Mouse (Mus musculus) cerebellum, postnatal 36 days (tissue): ENCODE data around the gene Trpc7.
A peak's percentile ranks its signal among the peaks of the same experiment; 100 is the strongest.

Experiments
- DNase-seq, 2 experiments: peaks; one replicate each; pipeline ENCODE4 v3.0.0; 2021 to 2022; ENCODE audit warnings: mixed read lengths in 2 of 2

Gene Trpc7

GRCm38 (mm10) chr13:56895893-56896292, at the start of gene Trpc7:
TSS of gene Trpc7 (minus strand) at chr13:56895993.
- DNase-seq: no peak

DNA sequence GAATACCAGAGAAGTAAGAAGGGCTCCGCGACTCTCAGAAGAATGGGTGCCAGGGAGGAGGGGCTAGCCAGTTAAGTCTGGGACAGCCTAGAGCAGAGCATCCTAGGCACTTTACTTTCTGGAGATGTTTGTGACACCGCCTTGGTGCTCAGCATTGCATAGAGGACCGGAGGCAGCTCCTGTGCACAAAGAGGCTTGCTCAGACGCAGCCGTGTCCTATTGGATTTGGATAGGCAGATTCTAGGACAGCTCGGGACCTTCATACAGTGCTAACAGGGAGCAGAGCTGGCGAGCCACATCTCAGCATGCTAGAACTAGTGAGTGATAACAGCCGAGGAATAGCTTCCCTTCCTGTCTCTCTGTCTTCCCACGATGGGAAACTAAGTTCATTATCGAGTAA, 43.5 kb upstream of the Trpc7 start:
- DNase-seq: no peak

DNA sequence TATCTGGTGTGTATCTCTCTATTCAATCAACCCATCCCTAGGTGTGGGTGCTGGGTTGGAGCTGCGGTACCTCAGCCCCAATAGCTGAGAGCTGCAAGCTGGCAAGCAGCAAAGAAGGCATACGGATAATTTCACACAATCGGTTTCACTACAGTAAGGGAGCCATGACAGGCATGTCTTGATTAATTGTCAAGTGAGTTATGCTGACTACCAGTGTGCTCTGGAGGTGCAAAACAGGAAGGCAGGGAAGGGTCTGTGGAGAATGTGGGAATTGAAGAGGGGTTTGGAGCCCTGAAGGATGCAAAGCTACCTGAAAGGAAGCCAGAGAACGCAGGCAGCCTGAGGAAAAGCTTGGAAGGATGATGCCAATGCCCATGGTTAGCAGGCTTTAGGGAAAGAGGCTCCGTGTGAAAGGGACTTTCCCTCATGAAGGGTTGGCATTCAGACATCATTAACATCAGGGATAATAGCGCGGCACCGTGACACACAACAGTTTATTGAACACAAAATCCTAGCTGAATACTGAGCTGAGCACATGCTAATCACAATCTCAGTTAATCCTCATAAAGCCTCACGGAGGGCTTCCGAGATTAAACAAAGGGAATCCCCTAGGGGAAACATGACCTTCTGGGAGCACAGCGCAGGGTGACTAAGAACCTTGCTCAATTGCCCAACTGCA, 38.2 kb upstream of the Trpc7 start:
- no peak for DNase-seq

DNA sequence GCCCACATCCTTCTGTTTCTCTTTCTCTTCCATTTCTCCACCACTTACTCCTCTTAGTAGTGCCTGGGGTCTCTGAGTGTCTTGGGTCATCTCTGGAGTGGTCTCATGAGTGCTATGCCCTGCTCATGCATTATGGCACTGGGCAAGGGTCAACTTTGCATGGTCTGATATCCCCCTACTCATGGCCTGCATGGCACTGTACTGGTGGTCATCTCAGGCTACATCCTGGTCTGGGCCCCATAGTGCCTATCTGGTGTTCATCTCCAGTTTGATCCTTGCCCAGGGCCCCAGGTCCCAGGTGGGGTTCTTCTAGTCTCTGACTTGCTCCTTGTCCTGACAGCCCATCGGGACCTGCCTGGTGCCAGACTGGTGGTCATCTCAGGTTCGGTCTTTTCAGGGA, 34.6 kb upstream of the Trpc7 start:
- DNase-seq: no peak

DNA sequence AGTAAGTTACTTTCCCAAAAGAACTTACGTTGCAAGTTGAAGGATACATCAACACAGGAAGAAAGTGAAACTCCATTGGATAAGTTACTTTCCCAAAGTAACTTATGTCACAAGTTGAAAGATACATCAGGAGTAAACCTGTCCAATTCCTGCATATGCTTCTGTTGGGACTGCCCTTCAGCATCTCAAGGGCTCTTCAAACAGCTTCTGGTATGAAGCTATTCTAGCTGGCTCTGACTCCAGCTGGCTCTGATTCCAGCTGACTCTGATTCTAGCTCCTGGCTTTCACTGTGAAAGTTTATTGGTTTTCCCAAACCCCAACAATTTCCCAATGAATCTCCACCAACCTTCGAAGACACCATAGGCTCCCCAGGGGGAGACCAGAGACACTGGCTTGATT, 27.2 kb upstream of the Trpc7 start:
- no peak for DNase-seq

GRCm38 (mm10) chr13:56921251-56921650, 25.5 kb upstream of the Trpc7 start:
- DNase-seq: no peak

DNA sequence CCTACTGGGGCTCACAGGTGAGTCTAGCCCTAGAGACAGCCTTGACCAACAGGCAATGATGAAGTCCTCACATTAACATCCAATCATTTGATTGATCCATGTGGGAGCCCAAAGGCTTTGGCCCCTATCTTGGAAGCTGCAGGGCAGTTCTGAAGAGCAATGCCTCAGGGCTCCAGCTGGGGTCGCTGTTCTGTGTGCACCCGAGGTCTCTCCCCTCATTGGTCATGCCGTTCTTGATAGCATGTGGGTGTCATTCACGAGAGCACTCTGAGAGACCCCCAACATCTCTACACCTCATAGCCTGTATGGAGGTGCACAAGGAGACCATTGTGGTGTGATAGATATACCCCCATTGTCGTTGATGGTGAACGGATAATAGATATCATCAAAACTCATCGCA, 18.9 kb upstream of the Trpc7 start:
- DNase-seq: no peak

DNA sequence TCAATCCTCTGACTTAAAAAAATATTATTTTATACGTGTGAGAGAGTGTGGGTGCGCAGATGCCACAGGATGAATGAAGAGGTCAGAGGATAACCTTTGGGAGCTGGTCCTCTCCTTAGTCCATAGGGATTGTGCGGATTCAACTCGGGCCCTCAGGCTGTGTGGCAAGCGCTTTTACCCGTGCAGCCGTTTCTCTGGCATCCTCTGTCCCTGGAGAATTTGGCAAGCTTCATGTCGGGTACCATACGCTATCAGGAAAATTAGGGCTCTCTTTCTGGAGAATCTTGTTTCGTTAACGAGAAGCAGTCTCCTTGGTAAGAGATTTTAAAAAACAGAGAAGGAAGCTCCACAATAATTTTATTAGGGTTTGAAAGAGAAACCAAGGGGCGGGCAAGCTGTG, 15.3 kb upstream of the Trpc7 start:
- DNase-seq: no peak

- DNase-seq: peak; percentile 13 to 21
Observed at GRCm38 (mm10) chr13:56895386-56895785, 407 bp downstream of the Trpc7 start.

- DNase-seq: no peak
Observed at GRCm38 (mm10) chr13:56894543-56894942, 1.2 kb downstream of the Trpc7 start.

- no peak for DNase-seq
Observed at GRCm38 (mm10) chr13:56889888-56890287, 5.9 kb downstream of the Trpc7 start.

GRCm38 (mm10) chr13:56882931-56883330, 12.9 kb downstream of the Trpc7 start:
- DNase-seq: peak in 1 of 2 experiments; percentile 11

- DNase-seq: no peak
Observed at GRCm38 (mm10) chr13:56864567-56864966, 31.2 kb downstream of the Trpc7 start.

DNA sequence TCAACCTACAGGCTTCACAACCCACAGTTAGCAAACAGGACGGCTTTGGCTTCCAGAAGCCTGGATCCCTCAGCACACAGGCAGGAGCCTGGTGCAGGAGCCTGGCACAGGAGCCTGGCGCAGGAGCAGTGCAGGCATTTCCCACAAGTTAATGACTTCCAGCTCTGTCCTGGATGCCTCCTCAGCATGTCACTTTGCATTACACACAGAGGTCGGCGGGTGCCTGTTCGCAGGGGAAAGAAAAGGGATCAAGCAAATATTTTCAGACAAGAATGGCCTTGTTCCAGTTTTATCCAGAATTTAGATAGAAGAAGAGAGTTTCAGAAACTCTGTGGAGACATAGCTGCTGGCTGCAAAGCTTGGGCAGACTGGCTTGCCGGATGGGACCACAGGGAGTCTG, 33.8 kb downstream of the Trpc7 start:
- DNase-seq: no peak

GRCm38 (mm10) chr13:56854506-56854905, 41.3 kb downstream of the Trpc7 start:
- no peak for DNase-seq

GRCm38 (mm10) chr13:56853436-56853835, 42.4 kb downstream of the Trpc7 start:
- DNase-seq: no peak

DNA sequence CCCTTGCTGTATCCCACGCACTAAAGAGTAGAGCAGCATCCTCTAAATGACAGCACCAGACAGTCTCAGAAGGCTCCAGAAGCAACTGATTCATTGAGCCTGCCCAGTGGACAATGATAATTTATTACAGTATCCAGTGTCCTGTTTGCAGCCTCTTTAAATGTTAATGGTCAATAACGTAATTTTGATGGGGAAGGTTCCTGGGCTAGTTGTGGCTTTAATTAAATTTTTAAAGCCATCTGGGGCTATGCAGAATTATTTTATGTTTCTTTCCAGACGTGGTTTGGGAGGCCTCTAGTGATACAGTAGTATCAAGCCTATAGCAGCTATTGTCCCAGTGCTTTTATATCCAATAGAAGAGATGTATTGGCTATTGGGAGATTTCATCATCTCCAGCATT, 49.9 kb downstream of the Trpc7 start:
- no peak for DNase-seq

DNA sequence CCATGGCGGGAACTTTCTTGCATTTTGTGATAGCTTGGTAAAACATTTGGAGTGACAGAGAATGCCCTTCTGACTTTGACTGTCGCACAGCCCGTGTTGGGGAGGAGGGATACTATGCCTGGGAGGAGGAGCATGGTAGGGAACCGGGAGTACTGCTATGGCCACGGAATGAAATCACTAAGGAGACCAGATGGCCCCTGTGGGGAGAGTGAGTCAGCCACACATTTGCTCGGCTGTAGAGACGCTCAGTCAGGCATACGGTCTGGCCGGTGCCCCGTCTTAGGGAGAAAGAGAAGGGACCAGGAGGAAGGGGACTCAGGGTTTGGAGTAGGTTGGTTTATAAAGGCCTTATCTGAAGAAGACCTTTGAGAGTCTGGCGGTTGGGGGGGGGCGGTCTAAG, 80.3 kb downstream of the Trpc7 start:
- peak; percentile 33 to 37 for DNase-seq

- DNase-seq: peak; percentile 91 to 92
Observed at GRCm38 (mm10) chr13:56806776-56807490, 88.9 kb downstream of the Trpc7 start.

- no peak for DNase-seq
Observed at GRCm38 (mm10) chr13:56805131-56805530, 90.7 kb downstream of the Trpc7 start.

DNA sequence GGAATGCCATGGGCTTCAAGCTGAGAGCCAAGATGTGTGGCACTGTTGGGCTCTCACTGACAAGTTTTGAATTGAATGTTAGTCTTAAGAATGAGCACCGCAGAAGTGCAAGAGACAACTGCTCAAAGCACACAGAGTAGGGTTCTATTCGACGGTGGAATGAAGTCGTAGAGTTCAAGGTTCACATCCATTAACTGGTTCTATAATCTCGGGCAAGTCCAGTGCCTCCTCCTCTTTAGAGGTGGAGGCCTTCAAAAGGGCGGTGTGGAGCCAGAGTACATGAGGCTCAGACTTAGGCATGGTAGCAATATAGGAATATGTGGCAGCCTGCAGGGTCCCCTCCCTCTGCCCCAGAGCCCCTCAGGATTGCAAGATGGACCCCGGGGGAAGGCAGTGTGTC, 98.3 kb downstream of the Trpc7 start:
- no peak for DNase-seq

DNA sequence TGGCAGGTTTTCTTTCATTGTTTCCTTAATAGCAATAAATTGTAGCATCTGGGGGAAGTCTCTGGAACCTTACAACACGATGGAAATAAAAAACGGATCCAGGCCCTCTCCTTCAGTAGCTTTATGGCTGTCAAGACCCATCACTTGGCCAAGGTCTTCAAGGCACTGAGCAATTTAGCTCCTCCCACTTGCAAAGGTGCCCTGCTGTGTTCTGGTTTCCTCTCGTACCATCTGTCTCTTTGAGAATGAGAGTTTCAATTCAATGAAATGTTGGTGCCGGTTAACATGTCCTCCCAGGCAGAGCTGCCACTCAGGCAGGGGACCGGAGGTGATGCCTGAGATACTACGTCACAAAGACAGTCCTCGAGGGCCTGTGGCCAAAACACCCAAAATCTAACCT, 100.3 kb downstream of the Trpc7 start:
- DNase-seq: no peak

- no peak for DNase-seq
Observed at GRCm38 (mm10) chr13:56794441-56794840, 101.4 kb downstream of the Trpc7 start.

GRCm38 (mm10) chr13:56792844-56793243, 102.9 kb downstream of the Trpc7 start:
- no peak for DNase-seq

DNA sequence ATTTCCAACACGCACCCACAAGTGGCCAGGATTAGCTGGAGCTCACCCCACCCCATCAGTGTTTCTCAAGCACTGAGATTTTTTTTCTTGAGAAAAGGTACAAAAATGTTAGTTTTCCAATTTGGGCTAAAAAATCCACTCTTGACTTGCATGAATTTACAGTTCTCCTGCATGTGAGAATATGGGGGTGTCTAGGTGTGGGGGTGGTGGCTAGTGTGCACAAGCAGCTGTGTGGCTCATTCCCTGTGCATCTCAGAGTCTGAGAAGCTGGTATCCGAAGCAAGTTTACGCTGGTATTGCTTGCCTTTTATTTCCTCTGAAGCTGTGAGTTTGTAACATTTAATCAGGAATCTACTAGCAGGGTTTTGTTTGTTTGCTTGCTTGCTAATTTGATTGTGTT, 105.1 kb downstream of the Trpc7 start:
- no peak for DNase-seq
